Mouse (Mus musculus) splenic B cell, adult 2 months (primary cell): Measurements from ENCODE around the gene Ptms.
A peak's percentile ranks its signal among the peaks of the same experiment; 100 is the strongest.

Experiments used
- DNase-seq: peaks from one replicate; pipeline ENCODE4 v3.0.0-alpha.2; 2011; ENCODE audit warnings: low read depth, low spot score
- H3K27me3 ChIP-seq: 2 replicates; pipeline ENCODE4 v1.6.1; 2012; ENCODE audit warnings: mild to moderate bottlenecking, low read length, moderate library complexity, mixed read lengths; ENCODE audit not compliant: control insufficient read depth, poor library complexity, insufficient read depth, severe bottlenecking
- H3K36me3 ChIP-seq: 2 replicates; pipeline ENCODE4 v1.6.1; 2012; ENCODE audit warnings: mild to moderate bottlenecking, low read length, moderate library complexity, mixed read lengths; ENCODE audit not compliant: control insufficient read depth, poor library complexity, insufficient read depth, severe bottlenecking

Ptms gene

GRCm38 (mm10) chr6:124937493-124937892 is 17.6 kb upstream of the Ptms start:
- Histone ChIP-seq H3K27me3 (no peaks in the 10 kb centered on the region; the same call in 1 of the 2 replicates), H3K36me3 (peaks cover 11% of the 10 kb centered on the region)
- no peak for DNase-seq

- Histone ChIP-seq H3K27me3 (no peaks in the 10 kb centered on the region; the same call in 1 of the 2 replicates), H3K36me3 (peaks cover 11% of the 10 kb centered on the region)
- no peak for DNase-seq
Observed at GRCm38 (mm10) chr6:124936681-124937080, 16.8 kb upstream of the Ptms start.

- no peaks in the 10 kb centered on the region; the same call in 1 of the 2 replicates for H3K27me3 ChIP-seq
- peaks cover 11% of the 10 kb centered on the region for H3K36me3 ChIP-seq
- DNase-seq: no peak
Observed at GRCm38 (mm10) chr6:124934670-124935069, 14.8 kb upstream of the Ptms start.

GRCm38 (mm10) chr6:124933127-124933526 is 13.2 kb upstream of the Ptms start:
- no peaks in the 10 kb centered on the region; the same call in 1 of the 2 replicates for H3K27me3 ChIP-seq
- no peak for DNase-seq
- H3K36me3 ChIP-seq: peaks cover 11% of the 10 kb centered on the region

- Histone ChIP-seq H3K36me3 (peaks cover 11% of the 10 kb centered on the region), H3K27me3 (no peaks in the 10 kb centered on the region; the same call in 1 of the 2 replicates)
- no peak for DNase-seq
Observed at GRCm38 (mm10) chr6:124932314-124932695, 12.4 kb upstream of the Ptms start.

GRCm38 (mm10) chr6:124931525-124932313 is 11.8 kb upstream of the Ptms start:
- peak; percentile 32 for DNase-seq
- H3K36me3 ChIP-seq: peaks cover 11% of the 10 kb centered on the region
- H3K27me3 ChIP-seq: no peaks in the 10 kb centered on the region; the same call in 1 of the 2 replicates

- Histone ChIP-seq H3K36me3 (peaks cover 9% of the 10 kb centered on the region), H3K27me3 (no peaks in the 10 kb centered on the region; the same call in 1 of the 2 replicates)
- peak; percentile 98 for DNase-seq
Observed at GRCm38 (mm10) chr6:124930754-124931524, 11.0 kb upstream of the Ptms start, which contains the start of gene Mlf2. Gene Mlf2 (plus strand): TSS chr6:124931386.

GRCm38 (mm10) chr6:124930231-124930630 is 10.3 kb upstream of the Ptms start:
- no peaks in the 10 kb centered on the region; the same call in 1 of the 2 replicates for H3K27me3 ChIP-seq
- no peak for DNase-seq

GRCm38 (mm10) chr6:124925941-124926340 is 6.0 kb upstream of the Ptms start:
- Histone ChIP-seq H3K36me3 (no peaks in the 10 kb centered on the region), H3K27me3 (no peaks in the 10 kb centered on the region; the same call in 1 of the 2 replicates)
- DNase-seq: no peak

More at GRCm38 (mm10) chr6:124930231-124930630, 10.3 kb upstream of the Ptms start:
- peaks cover 9% of the 10 kb centered on the region for H3K36me3 ChIP-seq

GRCm38 (mm10) chr6:124925173-124925793 is 5.4 kb upstream of the Ptms start:
- Histone ChIP-seq H3K36me3 (no peaks in the 10 kb centered on the region), H3K27me3 (no peaks in the 10 kb centered on the region; the same call in 1 of the 2 replicates)
- no peak for DNase-seq

- Histone ChIP-seq H3K27me3 (no peaks in the 10 kb centered on the region; the same call in 1 of the 2 replicates), H3K36me3 (no peaks in the 10 kb centered on the region)
- DNase-seq: peak; percentile 52
Observed at GRCm38 (mm10) chr6:124921539-124921938, 1.6 kb upstream of the Ptms start.

- no peak for DNase-seq
- Histone ChIP-seq H3K27me3 (no peaks in the 10 kb centered on the region), H3K36me3 (no peaks in the 10 kb centered on the region)
Observed at GRCm38 (mm10) chr6:124920318-124921085, 599 bp upstream of the Ptms start.

GRCm38 (mm10) chr6:124918890-124919627 is 844 bp downstream of the Ptms start:
- Histone ChIP-seq H3K36me3 (no peaks in the 10 kb centered on the region), H3K27me3 (no peaks in the 10 kb centered on the region)
- DNase-seq: no peak
